Mouse (Mus musculus) heart, postnatal 0 days (tissue): ENCODE measurements around the gene Prrg2.
A peak's percentile ranks its signal among the peaks of the same experiment; 100 is the strongest.

Experiments
- CTCF ChIP-seq: IDR thresholded peaks from 2 replicates; pipeline ENCODE4 v1.5.1; 2016; ENCODE audit warnings: antibody characterized with exemption, control low read depth, low read depth
- EP300 ChIP-seq: IDR thresholded peaks from 2 replicates; pipeline ENCODE4 v1.6.1; 2016; ENCODE audit warnings: antibody characterized with exemption, low read depth

GRCm38 (mm10) chr7:45078513-45078912 lies 16.0 kb upstream of the Prrg2 start:
- TF ChIP-seq CTCF (peak; percentile 87), EP300 (no peak)
